Mouse (Mus musculus) testis, adult 2 months (tissue): ENCODE measurements around the gene 4933402D24Rik. TPM values are rescaled to one million over a fixed set of nuclear protein-coding genes. Genes with fewer than 3 reads are reported as not detected.

Experiments used
- H3K27ac ChIP-seq: fragments of 200-500 bp; 2 replicates; pipeline ENCODE4 v1.5.1; 2012; ENCODE audit warnings: low read depth, low read length; ENCODE audit not compliant: control insufficient read depth, insufficient read depth
- H3K27me3 ChIP-seq: fragments of 200-500 bp; 2 replicates; pipeline ENCODE4 v1.6.1; 2012; ENCODE audit warnings: mild to moderate bottlenecking, low read length, moderate library complexity; ENCODE audit not compliant: control insufficient read depth, insufficient read depth
- H3K36me3 ChIP-seq: fragments of 200-500 bp; 2 replicates; pipeline ENCODE4 v1.6.1; 2012; ENCODE audit warnings: mild to moderate bottlenecking, low read length; ENCODE audit not compliant: control insufficient read depth, insufficient read depth
- H3K4me1 ChIP-seq: fragments of 200-500 bp; 2 replicates; pipeline ENCODE4 v1.6.1; 2012; ENCODE audit warnings: low read length; ENCODE audit not compliant: control insufficient read depth, insufficient read depth
- H3K4me3 ChIP-seq: fragments of 200-500 bp; 2 replicates; pipeline ENCODE4 v1.5.1; 2012; ENCODE audit warnings: low read depth, mild to moderate bottlenecking, low read length, moderate library complexity, mixed read lengths; ENCODE audit not compliant: control insufficient read depth
- CTCF ChIP-seq: fragments of 200-500 bp; IDR thresholded peaks from 2 replicates; pipeline ENCODE4 v1.5.1; 2012; ENCODE audit warnings: low read depth, mild to moderate bottlenecking, inconsistent platforms, low read length, moderate library complexity; ENCODE audit not compliant: control insufficient read depth, insufficient read depth, insufficient replicate concordance
- POLR2A ChIP-seq: fragments of 200-500 bp; IDR thresholded peaks from 2 replicates; pipeline ENCODE4 v1.6.1; 2012; ENCODE audit warnings: low read depth, mild to moderate bottlenecking, inconsistent platforms, low read length, moderate library complexity; ENCODE audit not compliant: control insufficient read depth
- polyA plus RNA-seq: library from polyadenylated mRNA; depleted of rRNA; stranded (reverse); fragments of >200 nt; gene quantifications from 2 replicates; pipeline ENCODE4 v1.2.3, GENCODE M21; 2012; rRNA removed

4933402D24Rik gene
- 5.0 and 5.3 TPM in 2 replicates for polyA plus RNA-seq

DNA sequence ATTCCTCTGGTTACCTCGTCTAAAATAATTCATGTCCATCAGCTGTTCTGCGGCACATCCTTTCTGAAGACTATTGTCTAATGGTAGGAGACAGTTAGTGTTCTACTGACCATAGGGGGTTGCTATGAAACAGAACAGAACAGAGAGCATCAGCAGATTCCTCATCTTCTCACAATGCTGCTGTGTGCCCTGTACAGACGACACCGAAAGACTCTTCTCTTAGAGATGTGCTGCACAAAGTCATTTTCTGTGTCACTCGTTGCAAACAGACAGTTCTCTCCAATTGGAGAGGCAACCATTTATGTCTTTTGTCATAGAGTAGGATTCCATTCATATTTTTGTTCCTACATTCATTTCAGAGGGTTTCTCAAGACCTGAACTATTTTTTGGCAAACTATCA, at the start of gene 4933402D24Rik:
Gene 4933402D24Rik, minus strand, starts transcription at position 101 of the 400 bp plus-strand sequence.
- Histone ChIP-seq H3K27me3 (no peaks in the 10 kb centered on the region), H3K4me3 (peak within 1 kb of the TSS; percentile 68), H3K4me1 (no peaks in the 10 kb centered on the region), H3K27ac (no peak within 1 kb of the TSS), H3K36me3 (no peaks in the 10 kb centered on the region)
- TF ChIP-seq POLR2A (no peak), CTCF (no peak)

- TF ChIP-seq POLR2A (no peak), CTCF (no peak)
- H3K4me1 ChIP-seq: no peaks in the 10 kb centered on the region
- H3K36me3 ChIP-seq: no peaks in the 10 kb centered on the region
- H3K27ac ChIP-seq: no peak overlapping the region
- H3K4me3 ChIP-seq: no peak overlapping the region
- H3K27me3 ChIP-seq: no peaks in the 10 kb centered on the region
These were observed 39.5 kb upstream of the 4933402D24Rik start for GRCm38 (mm10) chr1:63808584-63808983.

- Histone ChIP-seq H3K36me3 (no peaks in the 10 kb centered on the region), H3K4me3 (no peak overlapping the region), H3K4me1 (no peaks in the 10 kb centered on the region), H3K27me3 (no peaks in the 10 kb centered on the region), H3K27ac (no peak overlapping the region)
- TF ChIP-seq CTCF (no peak), POLR2A (no peak)
These were observed 36.0 kb upstream of the 4933402D24Rik start for GRCm38 (mm10) chr1:63805095-63805494.

GRCm38 (mm10) chr1:63794326-63794725, 25.3 kb upstream of the 4933402D24Rik start:
- Histone ChIP-seq H3K27me3 (no peaks in the 10 kb centered on the region), H3K4me1 (no peaks in the 10 kb centered on the region)
- TF ChIP-seq CTCF (no peak), POLR2A (no peak)

GRCm38 (mm10) chr1:63776902-63777630, 8.0 kb upstream of the 4933402D24Rik start:
- no peaks in the 10 kb centered on the region for H3K4me1 ChIP-seq
- no peaks in the 10 kb centered on the region for H3K36me3 ChIP-seq
- no peaks in the 10 kb centered on the region for H3K27me3 ChIP-seq
- no peak for TF ChIP-seq CTCF
- no peak overlapping the region for H3K27ac ChIP-seq
- H3K4me3 ChIP-seq: no peak overlapping the region

More at GRCm38 (mm10) chr1:63794326-63794725, 25.3 kb upstream of the 4933402D24Rik start:
- Histone ChIP-seq H3K36me3 (no peaks in the 10 kb centered on the region), H3K4me3 (no peak overlapping the region), H3K27ac (no peak overlapping the region)

DNA sequence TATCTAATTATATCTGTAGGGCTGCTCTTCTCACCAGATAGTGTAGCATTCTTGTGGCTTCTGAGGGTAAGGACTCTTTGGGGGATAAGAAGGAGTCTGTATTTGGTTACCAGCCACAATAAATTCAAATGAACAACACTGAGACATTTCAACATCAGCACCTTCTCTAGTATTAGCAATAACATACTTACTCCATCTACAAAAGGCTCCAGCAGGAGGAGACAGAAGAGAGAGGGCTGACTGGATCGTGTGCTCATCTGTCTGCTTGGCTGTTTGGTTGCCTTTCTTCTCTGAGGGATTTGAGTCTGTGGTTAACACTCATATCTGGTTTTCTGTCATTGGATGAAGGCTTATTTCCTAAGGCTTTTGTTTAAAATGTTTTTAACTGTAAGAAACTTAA, 7.3 kb upstream of the 4933402D24Rik start:
- no peak for TF ChIP-seq CTCF
- TF ChIP-seq POLR2A: no peak
- Histone ChIP-seq H3K4me3 (no peak overlapping the region), H3K36me3 (no peaks in the 10 kb centered on the region), H3K4me1 (no peaks in the 10 kb centered on the region), H3K27me3 (no peaks in the 10 kb centered on the region), H3K27ac (no peak overlapping the region)

DNA sequence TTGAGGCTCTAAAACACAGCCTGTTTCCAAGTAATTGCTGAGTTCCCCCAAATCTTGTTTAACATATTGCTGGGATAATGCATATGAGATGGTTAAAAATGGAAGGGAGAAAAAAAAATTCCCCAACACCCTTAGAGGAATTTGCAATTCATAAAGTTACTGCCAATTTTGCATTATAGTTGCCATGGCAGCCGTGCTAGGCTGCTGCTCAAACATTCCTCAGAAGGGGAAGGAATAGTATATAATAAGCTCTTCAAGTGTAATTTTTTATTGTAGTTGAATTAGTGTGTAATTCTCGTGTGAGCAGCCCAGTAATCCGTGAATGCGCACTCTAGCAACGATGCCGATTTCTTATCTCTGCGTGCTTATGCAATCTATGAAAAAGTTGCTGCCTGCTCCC, 1.2 kb upstream of the 4933402D24Rik start:
- TF ChIP-seq POLR2A: no peak
- no peak for TF ChIP-seq CTCF
- Histone ChIP-seq H3K4me3 (no peak overlapping the region), H3K36me3 (no peaks in the 10 kb centered on the region), H3K4me1 (no peaks in the 10 kb centered on the region), H3K27ac (no peak overlapping the region), H3K27me3 (no peaks in the 10 kb centered on the region)

DNA sequence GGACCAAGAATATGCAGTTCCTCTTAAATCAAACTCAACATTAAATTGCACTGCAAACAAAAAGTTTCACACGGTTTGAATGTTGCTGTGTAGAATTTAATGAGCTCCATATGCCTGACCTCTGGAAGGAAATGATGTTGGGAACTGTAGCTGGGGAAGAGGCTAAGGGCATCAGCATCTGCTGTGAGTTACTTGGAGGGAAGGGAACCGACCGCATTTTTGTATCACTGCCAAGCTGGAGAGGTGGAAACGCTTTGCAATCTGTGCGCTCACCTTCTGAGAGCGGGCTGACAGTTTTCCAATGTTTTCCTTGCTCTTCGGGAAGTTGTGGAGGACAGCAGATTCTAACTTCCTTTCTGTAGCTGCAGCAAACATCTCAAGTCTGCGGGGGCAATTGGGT, 955 bp downstream of the 4933402D24Rik start:
- Histone ChIP-seq H3K27me3 (no peaks in the 10 kb centered on the region), H3K4me1 (no peaks in the 10 kb centered on the region), H3K36me3 (no peaks in the 10 kb centered on the region), H3K27ac (no peak overlapping the region), H3K4me3 (peak overlapping the region; percentile 68)
- no peak for TF ChIP-seq POLR2A
- no peak for TF ChIP-seq CTCF
